Mouse (Mus musculus) liver, embryonic 14.5 days (tissue): ENCODE results near the gene Slc5a4a.
A peak's percentile ranks its signal among the peaks of the same experiment; 100 is the strongest.

Experiments used
- CTCF ChIP-seq: IDR thresholded peaks from 2 replicates; pipeline ENCODE4 v1.5.1; 2016; ENCODE audit warnings: antibody characterized with exemption, low read depth, control low read depth
- EP300 ChIP-seq: IDR thresholded peaks from 2 replicates; pipeline ENCODE4 v1.6.1; 2016; ENCODE audit warnings: antibody characterized with exemption, low read depth

DNA sequence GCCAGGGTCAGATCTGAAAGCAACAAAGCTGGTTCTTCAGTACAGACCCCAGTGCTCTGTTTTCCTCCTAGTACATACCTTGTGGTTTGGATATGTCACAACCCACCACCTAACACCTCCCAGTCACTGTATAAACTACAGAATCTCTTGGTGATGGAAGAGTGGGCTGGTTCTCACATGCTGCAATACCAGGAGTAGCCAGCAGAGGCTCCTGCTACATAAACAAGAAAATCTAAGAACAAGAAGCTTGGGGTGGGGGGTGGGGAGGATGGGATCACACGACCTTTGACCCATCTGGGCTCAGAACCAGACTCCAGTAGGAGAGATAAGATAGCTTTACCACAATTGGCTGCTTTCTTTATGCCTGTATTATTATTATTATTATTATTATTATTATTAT, 28.5 kb upstream of the Slc5a4a start:
- TF ChIP-seq EP300: no peak
- TF ChIP-seq CTCF: peak; percentile 49
